Mouse (Mus musculus) right cerebral cortex, postnatal 25 days (tissue): ENCODE data around the gene Ccser1.

Experiments
- DNase-seq: peaks from one replicate; pipeline ENCODE4 v3.0.0; 2022

Gene Ccser1

GRCm38 (mm10) chr6:61301631-61302030 lies 121.5 kb downstream of the Ccser1 start:
- no peak for DNase-seq

- no peak for DNase-seq
These were observed 131.4 kb downstream of the Ccser1 start for GRCm38 (mm10) chr6:61311324-61312091.

GRCm38 (mm10) chr6:61315884-61316601 lies 135.9 kb downstream of the Ccser1 start:
- peak; percentile 56 for DNase-seq

GRCm38 (mm10) chr6:61320842-61321241 lies 140.7 kb downstream of the Ccser1 start:
- no peak for DNase-seq

- no peak for DNase-seq
These were observed 142.2 kb downstream of the Ccser1 start for GRCm38 (mm10) chr6:61322328-61322727.

GRCm38 (mm10) chr6:61326131-61326530 lies 146.0 kb downstream of the Ccser1 start:
- no peak for DNase-seq

- DNase-seq = no peak
These were observed 148.9 kb downstream of the Ccser1 start for GRCm38 (mm10) chr6:61328981-61329380.

GRCm38 (mm10) chr6:61329593-61330540 lies 149.7 kb downstream of the Ccser1 start:
- DNase-seq = no peak

- DNase-seq = no peak
These were observed 154.3 kb downstream of the Ccser1 start for GRCm38 (mm10) chr6:61334466-61334865.

- DNase-seq = no peak
These were observed 167.1 kb downstream of the Ccser1 start for GRCm38 (mm10) chr6:61347045-61347838.

GRCm38 (mm10) chr6:61363722-61364121 lies 183.6 kb downstream of the Ccser1 start:
- no peak for DNase-seq

GRCm38 (mm10) chr6:61382526-61382925 lies 202.4 kb downstream of the Ccser1 start:
- DNase-seq = no peak

- no peak for DNase-seq
These were observed 202.9 kb downstream of the Ccser1 start for GRCm38 (mm10) chr6:61382991-61383390.

GRCm38 (mm10) chr6:61387046-61387445 lies 206.9 kb downstream of the Ccser1 start:
- DNase-seq = no peak

GRCm38 (mm10) chr6:61427490-61427889 lies 247.4 kb downstream of the Ccser1 start:
- no peak for DNase-seq

- no peak for DNase-seq
These were observed 251.0 kb downstream of the Ccser1 start for GRCm38 (mm10) chr6:61430881-61431725.

GRCm38 (mm10) chr6:61431726-61431984 lies 251.5 kb downstream of the Ccser1 start:
- no peak for DNase-seq

- DNase-seq = no peak
These were observed 252.0 kb downstream of the Ccser1 start for GRCm38 (mm10) chr6:61432167-61432566.

- DNase-seq = no peak
These were observed 252.6 kb downstream of the Ccser1 start for GRCm38 (mm10) chr6:61432703-61433102.

GRCm38 (mm10) chr6:61438165-61438564 lies 258.0 kb downstream of the Ccser1 start:
- no peak for DNase-seq

GRCm38 (mm10) chr6:61471371-61472152 lies 291.4 kb downstream of the Ccser1 start:
- no peak for DNase-seq
